In genomic region chr3:65950831-65951365, GRCm38 (mm10) we compare ENCODE assay signal across 20 mouse cellular contexts. TPM values are rescaled to one million over a fixed set of nuclear protein-coding genes. Genes with fewer than 3 reads are reported as not detected.
DNase-seq lines count a peak whose midpoint lies in the region; ATAC-seq and TF ChIP-seq lines count a peak whose summit lies in the region.
"Had no signal": no experiment of that assay in that cellular context is flagged by ENCODE, and none has a peak within 500 bp of the region (broad histone marks: within the 10 kb centered on the region; RNA-seq: fewer than 3 reads in every experiment).

No protein-coding gene starts in this region.

- ATAC-seq in midbrain, postnatal 0 days (ENCODE audit: low FRiP score): no peak
- no peak for ATAC-seq in midbrain, embryonic 16.5 days
- ATAC-seq: forebrain, embryonic 14.5 days; inflammation-experienced regulatory T-cells, adult 6 months had no signal

- TF ChIP-seq CTCF in midbrain, postnatal 0 days (IDR thresholded peaks at IDR 0.05): no peak

- H3K27ac ChIP-seq in midbrain, postnatal 0 days (ENCODE audit: low read depth, low read length): no peak overlapping the region
- no peak overlapping the region for H3K27ac ChIP-seq in midbrain, embryonic 16.5 days (ENCODE audit: low read length)
- H3K27ac ChIP-seq: embryonic facial prominence, embryonic 15.5 days; heart, embryonic 15.5 days; hindbrain, embryonic 10.5 days; midbrain, embryonic 12.5 days had no signal

- no peaks in the 10 kb centered on the region for H3K27me3 ChIP-seq in midbrain, postnatal 0 days (ENCODE audit: insufficient read depth, low read length)
- H3K27me3 ChIP-seq in midbrain, embryonic 16.5 days (ENCODE audit: control insufficient read depth, insufficient read depth, low read depth, low read length): no peaks in the 10 kb centered on the region
- H3K27me3 ChIP-seq: embryonic facial prominence, embryonic 15.5 days; heart, embryonic 15.5 days; midbrain, embryonic 12.5 days had no signal

- peaks cover 6% of the 10 kb centered on the region; the same call in 1 of the 2 replicates for H3K4me1 ChIP-seq in midbrain, postnatal 0 days (ENCODE audit: insufficient read depth, low read length)
- H3K4me1 ChIP-seq in midbrain, embryonic 16.5 days (ENCODE audit: control insufficient read depth, insufficient read depth, low read length): peaks cover 26% of the 10 kb centered on the region

- H3K36me3 ChIP-seq in midbrain, postnatal 0 days (ENCODE audit: insufficient read depth, low read length): peaks cover 39% of the 10 kb centered on the region
- peaks cover 32% of the 10 kb centered on the region for H3K36me3 ChIP-seq in midbrain, embryonic 16.5 days (ENCODE audit: control insufficient read depth, insufficient read depth, low read length)

- peak; percentile 12 for DNase-seq in midbrain, postnatal 0 days (ENCODE audit: low spot score)
- peak; percentile 63 to 78 for DNase-seq in cerebellum, adult 18-20 months
- DNase-seq in cerebellum, postnatal 36 days: peak; percentile 58 to 75
- no peak for DNase-seq in thymus, postnatal 4 days
- DNase-seq in embryo, embryonic 10 days (ENCODE audit: low spot score): no peak
- DNase-seq in kidney, adult 11 months: no peak
- DNase-seq: adrenal gland, adult 2 months; kidney, adult 9 months; kidney, postnatal 4 days; layer of hippocampus, postnatal 36 days; left cerebral cortex, postnatal 4 days; lung, embryonic 14.5 days; lung, postnatal 4 days had no signal

- H3K9ac ChIP-seq in midbrain, postnatal 0 days (replicated peaks; ENCODE audit: low read length, poor library complexity, severe bottlenecking): no peak overlapping the region
- no peak overlapping the region for H3K9ac ChIP-seq in midbrain, embryonic 16.5 days (ENCODE audit: low read depth, low read length)
- H3K9ac ChIP-seq: embryonic facial prominence, embryonic 15.5 days; heart, embryonic 15.5 days; lung, embryonic 14.5 days; midbrain, embryonic 12.5 days had no signal

- WGBS in midbrain, postnatal 0 days: 89% methylated on average over 4 of the region's 4 CpGs
- WGBS in midbrain, embryonic 16.5 days: 89% methylated on average over 4 of the region's 4 CpGs

- H3K9me3 ChIP-seq in midbrain, postnatal 0 days (ENCODE audit: low read length): no peaks in the 10 kb centered on the region
- no peaks in the 10 kb centered on the region for H3K9me3 ChIP-seq in midbrain, embryonic 16.5 days (replicated peaks; ENCODE audit: control insufficient read depth, low read length, poor library complexity, severe bottlenecking)
- H3K9me3 ChIP-seq: embryonic facial prominence, embryonic 15.5 days; heart, embryonic 15.5 days; hindbrain, embryonic 10.5 days; midbrain, embryonic 12.5 days had no signal

- H3K4me3 ChIP-seq in midbrain, postnatal 0 days (ENCODE audit: low read depth, low read length): no peak overlapping the region
- H3K4me3 ChIP-seq in midbrain, embryonic 16.5 days (ENCODE audit: low read depth, low read length): no peak overlapping the region
- H3K4me3 ChIP-seq: embryonic facial prominence, embryonic 15.5 days; heart, embryonic 15.5 days; hindbrain, embryonic 10.5 days; midbrain, embryonic 12.5 days had no signal

- no peak overlapping the region for H3K4me2 ChIP-seq in midbrain, postnatal 0 days (ENCODE audit: low read depth, low read length, poor library complexity, severe bottlenecking)
- H3K4me2 ChIP-seq in midbrain, embryonic 16.5 days (ENCODE audit: low read length): no peak overlapping the region
- H3K4me2 ChIP-seq: embryonic facial prominence, embryonic 15.5 days; heart, embryonic 15.5 days; lung, embryonic 14.5 days; midbrain, embryonic 12.5 days had no signal

RNA-seq across cellular contexts. Expression of gene Ccnl1, which starts 7.2 kb away (rescaled TPM):
- total RNA-seq in midbrain, postnatal 0 days (2014; rRNA removed): 38.7 and 60.3 TPM in 2 replicates
- 52.2 and 58.4 TPM in 2 replicates for polyA plus RNA-seq in midbrain, postnatal 0 days (2015; fragmentation: Nextera tagmentation; extraction: Ambion mirVana)
- 64.7 and 73.2 TPM in 2 replicates for polyA plus RNA-seq in midbrain, embryonic 16.5 days (2015; fragmentation: Nextera tagmentation; extraction: Ambion mirVana)

Comparison
In these comparisons a context has a peak if more than half of its experiments do, and no peak if none do; other contexts are left out.
1. DNase-seq: peak in midbrain, postnatal 0 days (single experiment), cerebellum, adult 18-20 months (2 of 2) and cerebellum, postnatal 36 days (2 of 2); none in thymus, postnatal 4 days (single experiment), embryo, embryonic 10 days (single experiment) and kidney, adult 11 months (single experiment).